Mouse (Mus musculus) frontal cortex, adult (tissue): ENCODE data around the gene Lce3c.

Source experiments
- ATAC-seq: cut with Nextera tagmentation; 2 replicates; pipeline ENCODE4 v1.9.2; 2017; ENCODE audit warnings: mild to moderate bottlenecking, moderate library complexity, mixed read lengths; ENCODE audit not compliant: low TSS enrichment

The Lce3c gene

GRCm38 (mm10) chr3:92944186-92944585 lies at the start of gene Lce3c:
Lce3c (plus strand) TSS chr3:92944486.
- no peak for ATAC-seq

DNA sequence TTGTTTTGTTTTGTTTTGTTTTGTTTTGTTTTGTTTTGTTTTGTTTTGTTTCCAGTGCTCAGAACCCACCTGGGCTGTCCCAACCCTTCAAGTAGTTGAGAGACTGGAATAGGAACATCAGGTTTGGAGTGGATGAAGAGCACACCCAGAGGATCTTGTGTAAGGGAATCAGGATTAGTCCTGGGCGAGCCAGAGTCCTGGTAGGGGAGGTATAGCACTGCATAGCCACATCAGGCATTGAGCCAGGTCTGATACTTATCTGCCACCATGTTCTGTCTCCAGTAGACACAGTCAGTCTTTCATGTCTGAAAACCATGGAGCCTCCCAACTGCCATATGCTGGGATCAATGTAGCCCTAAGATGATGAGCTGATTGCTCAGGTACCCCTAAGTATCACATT lies 49.8 kb upstream of the Lce3c start:
- no peak for ATAC-seq

- ATAC-seq: peak; percentile 80
Observed at GRCm38 (mm10) chr3:92902992-92903391, 41.3 kb upstream of the Lce3c start.

DNA sequence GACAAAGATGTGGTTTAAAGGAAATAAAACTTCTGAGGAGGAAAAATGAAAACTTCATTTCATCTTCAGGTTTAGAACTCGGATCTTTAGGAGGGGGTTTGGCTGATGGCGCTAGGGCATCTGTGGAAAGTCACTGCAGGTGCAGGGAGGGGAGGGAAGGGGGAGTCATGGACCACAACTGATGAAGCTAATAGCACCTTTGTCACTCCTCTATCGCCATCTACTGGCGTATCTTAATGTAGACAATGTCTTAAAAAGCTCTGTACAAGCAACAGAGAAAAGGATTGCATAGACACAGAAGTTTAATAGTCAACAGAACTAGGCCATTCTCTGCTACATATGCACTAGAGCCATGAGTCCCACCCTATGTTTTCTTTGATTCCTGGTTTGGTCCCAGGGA lies 40.6 kb upstream of the Lce3c start:
- ATAC-seq: peak; percentile 64; the same call in 1 of the 2 replicates

DNA sequence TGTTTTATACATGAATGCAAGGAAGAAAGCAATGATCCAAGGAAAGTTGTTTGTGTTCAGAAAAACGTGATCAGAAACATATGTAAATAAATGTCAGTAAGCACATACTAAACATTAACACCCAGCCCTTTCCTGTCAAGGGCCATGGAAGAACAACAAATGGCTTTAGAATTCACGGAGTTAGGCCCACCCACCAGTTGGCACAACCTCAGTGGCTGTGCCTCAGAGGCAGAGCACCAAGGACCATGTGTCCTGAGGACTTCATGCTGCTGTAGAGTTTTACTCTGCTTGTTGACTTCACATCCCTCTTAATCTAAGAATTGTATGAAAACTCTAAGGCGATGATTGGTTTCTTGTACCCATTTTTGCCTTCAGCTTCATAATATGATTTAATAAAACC lies 39.1 kb upstream of the Lce3c start:
- no peak for ATAC-seq

- peak; percentile 79; the same call in 1 of the 2 replicates for ATAC-seq
Observed at GRCm38 (mm10) chr3:92907571-92907970, 36.7 kb upstream of the Lce3c start.

DNA sequence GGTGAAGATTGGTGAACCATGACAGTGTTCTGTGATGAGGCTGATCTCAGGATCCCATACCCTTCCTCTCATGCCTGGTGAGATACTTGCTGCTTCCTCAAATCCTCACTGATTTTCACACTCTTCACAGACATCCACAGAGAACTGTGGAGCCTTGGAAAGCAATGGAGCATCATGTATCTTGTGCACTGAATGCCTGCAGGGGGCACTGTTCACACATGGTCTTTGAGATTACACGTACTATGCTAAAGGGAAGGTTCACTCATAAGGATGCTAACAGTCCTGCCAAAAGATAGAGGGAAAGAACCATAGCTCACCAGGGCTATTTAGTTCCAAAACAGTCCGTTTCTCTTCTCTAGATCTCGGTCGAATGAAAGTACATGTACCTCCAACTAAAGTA lies 23.9 kb upstream of the Lce3c start:
- peak; percentile 94 for ATAC-seq

- ATAC-seq: no peak
Observed at GRCm38 (mm10) chr3:92926130-92926529, 18.2 kb upstream of the Lce3c start, which contains the start of gene Lce3a. Lce3a (minus strand) TSS chr3:92926230.

DNA sequence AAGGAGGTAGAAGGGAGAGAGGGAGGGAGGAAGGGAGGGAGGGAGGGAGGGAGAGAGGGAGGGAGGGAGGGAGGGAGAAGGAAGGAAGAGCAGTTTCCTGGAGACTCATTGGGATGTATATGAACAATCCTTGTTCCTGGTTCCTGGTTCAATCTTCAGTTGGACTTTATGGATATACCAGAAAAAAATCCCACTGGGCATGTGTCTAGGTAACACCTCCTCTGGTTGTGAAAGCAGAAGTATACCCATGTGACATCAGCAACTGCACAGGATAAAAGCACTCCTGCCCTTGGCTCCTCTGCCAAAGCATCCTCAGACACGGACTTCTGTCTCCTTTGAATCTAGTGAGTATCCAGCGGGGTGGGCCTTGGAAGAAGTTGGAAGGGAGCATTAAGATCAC lies 11.6 kb upstream of the Lce3c start, which contains the start of gene Lce3b:
TSS of gene Lce3b (plus strand) at position 301 of the 400 bp plus-strand sequence.
- ATAC-seq: no peak

- no peak for ATAC-seq
Observed at GRCm38 (mm10) chr3:92957090-92957489, 12.8 kb downstream of the Lce3c start, which contains the start of gene Lce3d. Lce3d (plus strand) TSS chr3:92957390.

DNA sequence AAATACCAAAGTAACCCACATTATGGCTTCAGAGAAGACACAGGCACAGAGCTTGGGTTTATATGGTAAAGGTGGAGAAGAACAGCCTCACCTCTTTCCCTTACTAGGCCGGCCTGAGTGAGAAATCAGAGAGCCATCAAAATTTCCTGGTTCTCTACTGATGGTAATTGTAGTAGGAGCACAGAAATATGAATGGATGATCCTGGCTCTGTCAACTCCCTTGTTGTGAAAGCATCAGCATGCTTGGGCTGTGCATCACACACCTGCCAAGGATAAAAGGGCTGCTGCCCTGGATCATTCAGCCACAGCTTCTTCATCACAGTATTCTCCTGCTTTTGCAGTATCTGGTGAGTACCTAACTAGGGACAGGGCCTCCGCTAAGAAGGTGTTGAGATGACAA lies 22.5 kb downstream of the Lce3c start, which contains the start of gene Lce3e:
TSS of gene Lce3e (plus strand) at position 301 of the 400 bp plus-strand sequence.
- ATAC-seq: no peak

GRCm38 (mm10) chr3:92978484-92978883 lies 34.2 kb downstream of the Lce3c start:
- no peak for ATAC-seq

DNA sequence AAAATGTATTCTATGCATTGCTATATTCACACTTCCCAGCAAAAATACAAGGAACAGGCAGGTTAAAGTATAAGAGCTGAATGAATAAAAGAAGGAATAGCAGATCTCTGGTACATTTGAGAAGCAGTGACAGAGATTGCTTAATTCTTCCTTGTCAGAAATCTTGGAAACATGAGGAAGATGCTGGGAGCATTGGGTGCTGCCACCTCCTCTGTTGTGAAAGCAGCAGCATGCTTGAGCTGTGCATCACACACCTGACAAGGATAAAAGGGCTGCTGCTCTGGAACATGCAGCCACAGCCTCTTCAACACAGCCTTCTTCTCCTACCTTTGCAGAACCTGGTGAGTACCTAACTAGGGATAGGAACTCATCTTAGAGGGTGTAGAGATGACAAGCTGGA lies 47.6 kb downstream of the Lce3c start, which contains the start of gene Lce3f:
TSS of gene Lce3f (plus strand) at position 301 of the 400 bp plus-strand sequence.
- ATAC-seq: no peak
